Mouse (Mus musculus) midbrain, embryonic 11.5 days (tissue): ENCODE data around the gene Dnajc28. TPM values are rescaled to one million over a fixed set of nuclear protein-coding genes. Genes with fewer than 3 reads are reported as not detected.

Experiments used
- ATAC-seq: fragments of 200-750 bp; cut with Nextera tagmentation; 2 replicates; pipeline ENCODE4 v1.8.0; 2017; ENCODE audit warnings: moderate TSS enrichment, moderate library complexity; ENCODE audit not compliant: low FRiP score
- DNase-seq: peaks from one replicate; pipeline ENCODE4 v3.0.0; 2015; ENCODE audit warnings: low spot score; ENCODE audit errors: missing footprints
- H3K27ac ChIP-seq: fragments of 300-500 bp; sonication (generic); 2 replicates; pipeline ENCODE4 v1.5.1; 2014; ENCODE audit warnings: low read depth, low read length
- H3K27me3 ChIP-seq: fragments of 300-500 bp; sonication (generic); 2 replicates; pipeline ENCODE4 v1.6.1; 2014; ENCODE audit warnings: mild to moderate bottlenecking, low read length, moderate library complexity, mixed read lengths; ENCODE audit not compliant: control insufficient read depth, insufficient read depth
- H3K36me3 ChIP-seq: fragments of 300-500 bp; sonication (generic); 2 replicates; pipeline ENCODE4 v1.6.1; 2014; ENCODE audit warnings: mild to moderate bottlenecking, low read length, moderate library complexity, mixed read lengths; ENCODE audit not compliant: control insufficient read depth, insufficient read depth
- H3K4me1 ChIP-seq: fragments of 300-500 bp; sonication (generic); 2 replicates; pipeline ENCODE4 v1.6.1; 2014; ENCODE audit warnings: low read length; ENCODE audit not compliant: control insufficient read depth, insufficient read depth
- H3K4me2 ChIP-seq: fragments of 300-500 bp; sonication (generic); 2 replicates; pipeline ENCODE4 v1.6.1; 2014; ENCODE audit warnings: mild to moderate bottlenecking, moderate library complexity
- H3K4me3 ChIP-seq: fragments of 300-500 bp; sonication (generic); 2 replicates; pipeline ENCODE4 v1.5.1; 2014; ENCODE audit warnings: low read depth, low read length
- H3K9ac ChIP-seq: fragments of 300-500 bp; sonication (generic); 2 replicates; pipeline ENCODE4 v1.6.1; 2014; ENCODE audit warnings: low read length
- H3K9me3 ChIP-seq: fragments of 300-500 bp; sonication (generic); 2 replicates; pipeline ENCODE4 v1.6.1; 2016; ENCODE audit warnings: low read length; ENCODE audit not compliant: control insufficient read depth
- WGBS: fragments of 180-500 bp; shearing (Covaris S2); extraction: QIAGEN DNeasy Blood & Tissue Kit; methylation state at CpG from one replicate; pipeline ENCODE4 v1.1.7; 2014; 5-methylcytosine and 5-hydroxymethylcytosine counted together
- polyA plus RNA-seq: library from polyadenylated mRNA; unstranded; fragments of >200 nt; fragmentation: Nextera tagmentation; extraction: Ambion mirVana; gene quantifications from 2 replicates; pipeline ENCODE4 v1.2.1, GENCODE M21; 2014

Gene Dnajc28
- polyA plus RNA-seq, 1 experiment from 2014 or later = 6.0 TPM

GRCm38 (mm10) chr16:91601693-91602092, 17.1 kb downstream of the Dnajc28 start:
- H3K27me3 ChIP-seq = peaks cover 7% of the 10 kb centered on the region
- H3K4me1 ChIP-seq = peaks cover 2% of the 10 kb centered on the region
- ATAC-seq (no peak), DNase-seq (no peak)
- H3K9me3 ChIP-seq = no peaks in the 10 kb centered on the region
- no peak overlapping the region for H3K9ac ChIP-seq
- no peak overlapping the region for H3K4me2 ChIP-seq
- no peak overlapping the region for H3K27ac ChIP-seq
- WGBS = 83% methylated on average over 9 of the region's 9 CpGs
- no peak overlapping the region for H3K4me3 ChIP-seq
- H3K36me3 ChIP-seq = no peaks in the 10 kb centered on the region

DNA sequence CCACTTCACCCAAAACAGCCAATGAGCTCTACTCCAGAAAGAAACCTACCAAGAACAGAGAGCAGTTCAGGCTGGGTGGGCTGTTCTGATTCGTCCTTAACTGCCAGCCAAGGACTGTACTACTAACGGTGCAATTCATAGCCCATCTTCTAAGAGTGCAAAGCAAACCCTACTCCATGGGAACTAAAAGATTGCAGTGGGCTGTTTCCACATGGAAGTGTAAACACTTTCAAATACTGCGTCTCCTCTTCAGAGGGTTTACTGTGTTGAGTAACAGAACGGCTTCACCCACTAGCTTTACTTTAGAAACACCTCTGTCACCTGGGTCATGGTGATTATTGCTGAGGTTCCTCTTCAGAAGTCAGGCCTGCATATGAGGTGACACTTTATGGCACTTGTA, 17.7 kb downstream of the Dnajc28 start:
- DNase-seq = no peak
- Histone ChIP-seq H3K27me3 (peaks cover 7% of the 10 kb centered on the region), H3K9me3 (no peaks in the 10 kb centered on the region), H3K4me1 (peaks cover 6% of the 10 kb centered on the region), H3K4me2 (no peak overlapping the region), H3K4me3 (no peak overlapping the region), H3K27ac (no peak overlapping the region), H3K36me3 (no peaks in the 10 kb centered on the region), H3K9ac (no peak overlapping the region)
- 88% methylated on average over 4 of the region's 4 CpGs for WGBS
- no peak for ATAC-seq

DNA sequence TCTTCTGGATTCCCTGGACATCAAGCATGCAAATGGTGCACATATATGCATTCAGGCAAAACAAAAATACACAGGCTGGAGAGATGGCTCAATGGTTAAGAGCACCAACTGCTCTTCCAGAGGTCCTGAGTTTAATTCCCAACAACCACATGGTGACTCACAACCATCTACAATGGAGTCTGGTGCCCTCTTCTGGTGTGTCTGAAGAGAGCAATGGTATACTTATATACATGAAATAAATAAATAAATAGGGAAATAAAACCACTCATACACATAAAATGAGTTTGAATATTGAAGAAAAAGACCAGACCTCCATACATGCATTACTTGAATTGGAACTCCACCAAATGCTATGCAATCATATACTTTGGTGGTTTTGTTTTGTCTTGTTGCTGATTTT, 19.6 kb downstream of the Dnajc28 start:
- Histone ChIP-seq H3K27me3 (peaks cover 7% of the 10 kb centered on the region), H3K4me3 (no peak overlapping the region), H3K27ac (no peak overlapping the region), H3K4me1 (peaks cover 6% of the 10 kb centered on the region), H3K4me2 (no peak overlapping the region), H3K36me3 (no peaks in the 10 kb centered on the region), H3K9ac (no peak overlapping the region), H3K9me3 (no peaks in the 10 kb centered on the region)
- ATAC-seq (no peak), DNase-seq (no peak)

GRCm38 (mm10) chr16:91597672-91598010, 21.2 kb downstream of the Dnajc28 start, which contains the start of gene Tmem50b:
Tmem50b (minus strand) TSS chr16:91597800.
- Histone ChIP-seq H3K9me3 (no peaks in the 10 kb centered on the region), H3K36me3 (no peaks in the 10 kb centered on the region), H3K4me3 (peak within 1 kb of the TSS; percentile 80), H3K27ac (peak within 1 kb of the TSS; percentile 35; the same call in 1 of the 2 replicates), H3K27me3 (peaks cover 7% of the 10 kb centered on the region), H3K9ac (peak within 1 kb of the TSS; percentile 71), H3K4me2 (peak within 1 kb of the TSS; percentile 85), H3K4me1 (peaks cover 6% of the 10 kb centered on the region)
- DNase-seq (peak; percentile 100), ATAC-seq (peak; percentile 100)
- under 1% methylated on average over 34 of the region's 34 CpGs for WGBS

- peaks cover 6% of the 10 kb centered on the region for H3K4me1 ChIP-seq
- peaks cover 7% of the 10 kb centered on the region for H3K27me3 ChIP-seq
- H3K9me3 ChIP-seq = no peaks in the 10 kb centered on the region
- H3K36me3 ChIP-seq = no peaks in the 10 kb centered on the region
- DNase-seq = peak; percentile 97
- ATAC-seq = peak; percentile 78
- peak overlapping the region; percentile 71 for H3K9ac ChIP-seq
- H3K4me3 ChIP-seq = peak overlapping the region; percentile 80
- H3K4me2 ChIP-seq = peak overlapping the region; percentile 85
- WGBS = under 1% methylated on average over 75 of the region's 75 CpGs
- peak overlapping the region; percentile 35; the same call in 1 of the 2 replicates for H3K27ac ChIP-seq
Measured at GRCm38 (mm10) chr16:91596779-91597671, 21.8 kb downstream of the Dnajc28 start.

GRCm38 (mm10) chr16:91596397-91596778, 22.4 kb downstream of the Dnajc28 start:
- ATAC-seq = no peak

GRCm38 (mm10) chr16:91595076-91595475, 23.8 kb downstream of the Dnajc28 start:
- DNase-seq (no peak), ATAC-seq (no peak)
- Histone ChIP-seq H3K36me3 (no peaks in the 10 kb centered on the region), H3K9ac (no peak overlapping the region), H3K4me3 (no peak overlapping the region), H3K27me3 (peaks cover 7% of the 10 kb centered on the region), H3K4me1 (peaks cover 6% of the 10 kb centered on the region), H3K4me2 (no peak overlapping the region), H3K9me3 (no peaks in the 10 kb centered on the region), H3K27ac (no peak overlapping the region)
- 92% methylated on average over 6 of the region's 6 CpGs for WGBS

More at GRCm38 (mm10) chr16:91596397-91596778, 22.4 kb downstream of the Dnajc28 start:
- H3K4me3 ChIP-seq = peak overlapping the region; percentile 80
- DNase-seq = no peak
- H3K9me3 ChIP-seq = no peaks in the 10 kb centered on the region
- H3K27me3 ChIP-seq = peaks cover 7% of the 10 kb centered on the region
- H3K27ac ChIP-seq = no peak overlapping the region
- WGBS = 22% methylated on average over 9 of the region's 9 CpGs
- peaks cover 6% of the 10 kb centered on the region for H3K4me1 ChIP-seq
- no peaks in the 10 kb centered on the region for H3K36me3 ChIP-seq
- peak overlapping the region; percentile 71 for H3K9ac ChIP-seq
- H3K4me2 ChIP-seq = peak overlapping the region; percentile 85

DNA sequence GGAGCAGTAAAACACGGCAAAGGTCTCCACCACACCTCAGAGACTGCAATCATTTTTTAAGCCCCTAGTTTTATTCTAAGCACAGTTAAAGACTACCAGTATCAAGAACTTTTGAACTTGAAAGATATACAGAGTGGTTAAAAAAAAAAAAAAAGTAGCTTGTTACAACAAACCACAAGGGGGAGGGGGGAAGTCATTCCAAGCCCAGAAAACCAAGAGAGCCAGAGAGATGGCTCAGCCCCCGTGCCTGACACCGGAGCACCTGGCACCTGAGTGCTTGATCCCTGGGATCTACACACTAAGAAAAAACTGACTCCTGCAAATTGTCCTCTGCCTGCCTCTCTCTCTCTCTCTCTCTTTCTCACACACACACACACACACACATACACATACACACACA, 25.6 kb downstream of the Dnajc28 start:
- 84% methylated on average over 3 of the region's 3 CpGs for WGBS
- H3K27ac ChIP-seq = no peak overlapping the region
- peaks cover 6% of the 10 kb centered on the region for H3K4me1 ChIP-seq
- H3K27me3 ChIP-seq = peaks cover under 1% of the 10 kb centered on the region; the same call in 1 of the 2 replicates
- DNase-seq = no peak
- H3K36me3 ChIP-seq = no peaks in the 10 kb centered on the region
- ATAC-seq = no peak
- no peak overlapping the region for H3K9ac ChIP-seq
- H3K9me3 ChIP-seq = no peaks in the 10 kb centered on the region
- no peak overlapping the region for H3K4me2 ChIP-seq
- H3K4me3 ChIP-seq = no peak overlapping the region

DNA sequence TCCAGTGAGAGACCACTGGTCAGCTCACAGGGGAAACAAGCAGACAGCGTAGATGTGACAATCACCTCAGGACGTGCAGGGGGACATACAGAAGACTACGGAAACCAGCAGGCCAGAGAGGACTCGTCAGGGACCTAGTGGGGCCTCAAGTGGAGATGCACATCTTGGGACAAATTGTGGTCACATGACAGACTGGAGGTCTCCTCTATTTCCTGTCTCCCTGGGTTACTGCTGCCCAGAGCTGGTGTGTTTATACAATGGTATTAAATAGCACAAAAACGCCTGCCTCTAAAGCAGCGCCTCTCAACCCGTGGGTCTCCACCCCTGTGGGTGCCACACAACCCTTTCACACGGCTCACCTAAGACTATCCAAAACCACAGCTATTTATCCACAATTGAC, 26.7 kb downstream of the Dnajc28 start:
- ATAC-seq (no peak), DNase-seq (no peak)
- Histone ChIP-seq H3K9me3 (no peaks in the 10 kb centered on the region), H3K27me3 (no peaks in the 10 kb centered on the region), H3K36me3 (no peaks in the 10 kb centered on the region), H3K4me3 (no peak overlapping the region), H3K9ac (no peak overlapping the region), H3K27ac (no peak overlapping the region), H3K4me1 (peaks cover 6% of the 10 kb centered on the region), H3K4me2 (no peak overlapping the region)
- WGBS = 80% methylated on average over 8 of the region's 8 CpGs
